Comparison of ENCODE assay signal across 8 mouse cellular contexts in the genomic region with DNA sequence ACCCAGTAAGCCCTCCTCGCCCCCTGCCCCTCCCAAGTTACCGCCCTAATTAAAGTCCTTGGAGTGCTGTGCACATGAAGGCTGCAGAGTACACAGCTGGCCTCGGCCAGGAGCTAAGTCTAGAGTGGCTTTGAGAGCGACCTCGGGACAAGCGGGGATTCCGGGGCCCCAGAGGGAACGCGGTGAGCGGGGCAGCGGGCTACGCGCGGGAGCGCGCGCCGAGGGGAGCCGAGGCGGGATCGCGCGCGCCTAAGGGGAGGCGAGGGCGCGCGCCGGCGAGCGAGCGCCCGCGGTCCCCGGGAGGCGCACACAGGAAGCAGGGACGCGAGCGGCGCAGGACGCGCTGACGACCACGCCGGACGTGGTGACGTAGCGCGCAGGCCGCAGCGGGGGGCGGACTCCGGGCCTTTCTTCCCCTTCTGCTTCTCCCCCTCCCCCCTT. TPM values are rescaled to one million over a fixed set of nuclear protein-coding genes. Genes with fewer than 3 reads are reported as not detected.
DNase-seq lines count a peak whose midpoint lies in the region; ATAC-seq lines count a peak whose summit lies in the region.

A gene (plus strand): TSS at position 77 of the 441 bp plus-strand sequence.

- no peaks in the 10 kb centered on the region for H3K9me3 ChIP-seq in hindbrain, embryonic 12.5 days (replicated peaks)

- peak; percentile 97 for DNase-seq in Muller cell, postnatal 12 days (ENCODE audit: inconsistent ontology term)
- peak; percentile 93 for DNase-seq in cerebellum, adult 9-11 months
- DNase-seq in frontal cortex, postnatal 10 days (ENCODE audit: low spot score in 2 of 2): peak; percentile 86 to 91
- DNase-seq in layer of hippocampus, postnatal 14 days (ENCODE audit: low spot score in 2 of 2): peak; percentile 87 to 93
- DNase-seq in lung, postnatal 14 days: peak; percentile 92
- DNase-seq in retina, adult 2 months (ENCODE audit: low read depth, low spot score): peak; percentile 80
- DNase-seq in thymus, postnatal 36 days: peak; percentile 90 to 94

- ATAC-seq in hindbrain, embryonic 12.5 days (ENCODE audit: low FRiP score): peak; percentile 96

- under 1% methylated on average over 52 of the region's 53 CpGs for WGBS in hindbrain, embryonic 12.5 days

- no peaks in the 10 kb centered on the region for H3K36me3 ChIP-seq in hindbrain, embryonic 12.5 days

- peaks cover 9% of the 10 kb centered on the region for H3K4me1 ChIP-seq in hindbrain, embryonic 12.5 days

- peak within 1 kb of the TSS; percentile 81 for H3K4me2 ChIP-seq in hindbrain, embryonic 12.5 days (replicated peaks)

- peak within 1 kb of the TSS; percentile 95 for H3K27ac ChIP-seq in hindbrain, embryonic 12.5 days

- H3K27me3 ChIP-seq in hindbrain, embryonic 12.5 days: no peaks in the 10 kb centered on the region

- H3K9ac ChIP-seq in hindbrain, embryonic 12.5 days: peak within 1 kb of the TSS; percentile 77

- peak within 1 kb of the TSS; percentile 68 for H3K4me3 ChIP-seq in hindbrain, embryonic 12.5 days

RNA-seq across cellular contexts. Expression of the gene that starts here (rescaled TPM):
- polyA plus RNA-seq in hindbrain, embryonic 12.5 days (2016; fragmentation: Nextera tagmentation; extraction: Ambion mirVana): 39.1 and 41.4 TPM in 2 replicates
- 100 to 1,000 TPM; 161 to 186 TPM for total RNA-seq in layer of hippocampus, postnatal 14 days (2021)

Comparison
In these comparisons a context has a peak if more than half of its experiments do, and no peak if none do; other contexts are left out.
1. Peak in every context shown above with its lines: DNase-seq, ATAC-seq, H3K4me3 ChIP-seq and H3K27ac ChIP-seq.